In the genomic region with DNA sequence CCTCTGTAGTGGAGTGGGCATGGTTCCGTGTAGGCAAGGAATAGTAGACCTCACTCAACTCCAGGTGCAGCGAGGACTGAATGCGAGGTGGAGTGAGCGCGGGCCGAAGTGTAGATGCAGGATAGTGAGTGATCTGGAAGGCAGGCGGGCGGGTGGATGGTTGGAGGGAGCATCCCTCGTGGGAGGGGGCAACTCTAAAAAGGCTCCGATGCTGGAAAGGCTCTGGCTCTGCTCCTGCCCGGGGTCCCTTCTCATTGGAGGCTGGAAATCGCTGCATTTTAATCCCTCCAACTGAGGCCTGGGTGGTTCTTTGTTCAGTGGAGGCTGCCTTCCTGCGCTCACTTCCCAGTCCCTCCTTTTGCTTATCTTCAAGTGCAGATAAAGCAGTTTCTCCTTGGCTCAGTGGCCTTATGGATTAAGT, we compare ENCODE assay signal across 8 mouse cellular contexts. TPM values are rescaled to one million over a fixed set of nuclear protein-coding genes. Genes with fewer than 3 reads are reported as not detected.
A peak's percentile ranks its signal among the peaks of the same experiment; 100 is the strongest.
DNase-seq lines count a peak whose midpoint lies in the region; ATAC-seq and TF ChIP-seq lines count a peak whose summit lies in the region.

No protein-coding gene starts in this region.

- H3K9me3 ChIP-seq in heart, embryonic 11.5 days (replicated peaks; ENCODE audit: control insufficient read depth, low read length), result no peaks in the 10 kb centered on the region
- H3K9me3 ChIP-seq in E14TG2a.4 (ENCODE audit: low read length), result no peaks in the 10 kb centered on the region
- no peaks in the 10 kb centered on the region for H3K9me3 ChIP-seq in forebrain, embryonic 13.5 days (replicated peaks)
- H3K9me3 ChIP-seq in liver, embryonic 14.5 days (ENCODE audit: control insufficient read depth, low read length), result no peaks in the 10 kb centered on the region

- DNase-seq in heart, postnatal 14 days, result no peak
- DNase-seq in liver, embryonic 14.5 days (ENCODE audit: low read depth in 3 of 3, low spot score in 3 of 3), result no peak
- no peak for DNase-seq in MN1 (ENCODE audit: low spot score)
- DNase-seq in thymus, postnatal 25 days, result no peak

- no peaks in the 10 kb centered on the region for H3K36me3 ChIP-seq in heart, embryonic 11.5 days (ENCODE audit: control insufficient read depth, insufficient read depth, low read length)
- H3K36me3 ChIP-seq in E14TG2a.4 (ENCODE audit: insufficient read depth, low read length), result peaks cover 18% of the 10 kb centered on the region
- H3K36me3 ChIP-seq in forebrain, embryonic 13.5 days (ENCODE audit: poor library complexity, severe bottlenecking), result no peaks in the 10 kb centered on the region
- no peaks in the 10 kb centered on the region for H3K36me3 ChIP-seq in liver, embryonic 14.5 days (replicated peaks; ENCODE audit: control insufficient read depth, insufficient read depth, low read depth)

- H3K4me3 ChIP-seq in heart, embryonic 11.5 days (ENCODE audit: low read depth, low read length), result peak overlapping the region; percentile 73
- peak overlapping the region; percentile 91 for H3K4me3 ChIP-seq in E14TG2a.4 (replicated peaks; ENCODE audit: low read length)
- H3K4me3 ChIP-seq in forebrain, embryonic 13.5 days, result peak overlapping the region; percentile 90
- peak overlapping the region; percentile 48 to 76 for H3K4me3 ChIP-seq in liver, embryonic 14.5 days (ENCODE audit: insufficient read depth in 1 of 2, low read depth in 2 of 2, low read length in 2 of 2)

- peak overlapping the region; percentile 99 for H3K27ac ChIP-seq in heart, embryonic 11.5 days (ENCODE audit: low read depth, low read length)
- peak overlapping the region; percentile 100 for H3K27ac ChIP-seq in forebrain, embryonic 13.5 days
- H3K27ac ChIP-seq in liver, embryonic 14.5 days, result no peak overlapping the region

- peaks cover 24% of the 10 kb centered on the region for H3K4me1 ChIP-seq in heart, embryonic 11.5 days (ENCODE audit: control insufficient read depth, insufficient read depth, low read length)
- H3K4me1 ChIP-seq in E14TG2a.4 (replicated peaks; ENCODE audit: low read depth, low read length), result peaks cover 64% of the 10 kb centered on the region
- peaks cover 34% of the 10 kb centered on the region for H3K4me1 ChIP-seq in forebrain, embryonic 13.5 days
- peaks cover 14 to 25% of the 10 kb centered on the region in 2 experiments for H3K4me1 ChIP-seq in liver, embryonic 14.5 days (replicated peaks; ENCODE audit: control insufficient read depth in 2 of 2, insufficient read depth in 2 of 2, low read length in 1 of 2)

- intact Hi-C loops in heart, postnatal 14 days (cut with DNase I), result no loop called here

- TF ChIP-seq CTCF in E14TG2a.4 (conservative IDR thresholded peaks at IDR 0.05; ENCODE audit: low read length), result no peak
- TF ChIP-seq CTCF in liver, embryonic 14.5 days (IDR thresholded peaks at IDR 0.05; ENCODE audit: low read depth), result no peak

- peak overlapping the region; percentile 90 for H3K4me2 ChIP-seq in heart, embryonic 11.5 days
- H3K4me2 ChIP-seq in forebrain, embryonic 13.5 days, result peak overlapping the region; percentile 90
- H3K4me2 ChIP-seq in liver, embryonic 14.5 days (ENCODE audit: low read depth), result peak overlapping the region; percentile 91

- ATAC-seq in heart, embryonic 11.5 days (replicated peaks; ENCODE audit: insufficient number of reproducible peaks, low FRiP score, low TSS enrichment), result no peak; the same call in 1 of the 2 replicates
- no peak; the same call in 1 of the 2 replicates for ATAC-seq in forebrain, embryonic 13.5 days
- ATAC-seq in liver, embryonic 14.5 days (ENCODE audit: insufficient read depth), result no peak
- ATAC-seq in granulocyte monocyte progenitor cell, adult 5-6 weeks (replicated peaks; ENCODE audit: poor library complexity, severe bottlenecking), result no peak

- no peaks in the 10 kb centered on the region for H3K27me3 ChIP-seq in heart, embryonic 11.5 days (ENCODE audit: control insufficient read depth, insufficient read depth, low read length)
- no peaks in the 10 kb centered on the region for H3K27me3 ChIP-seq in E14TG2a.4 (ENCODE audit: insufficient read depth, low read length)
- no peaks in the 10 kb centered on the region for H3K27me3 ChIP-seq in forebrain, embryonic 13.5 days
- no peaks in the 10 kb centered on the region for H3K27me3 ChIP-seq in liver, embryonic 14.5 days (ENCODE audit: control insufficient read depth, insufficient read depth, low read length)

- under 1% methylated on average over 13 of the region's 13 CpGs for WGBS in heart, embryonic 11.5 days (ENCODE audit: insufficient replicate concordance)
- 0% methylated on average over 13 of the region's 13 CpGs for WGBS in forebrain, embryonic 13.5 days
- 5% methylated on average over 13 of the region's 13 CpGs for WGBS in liver, embryonic 14.5 days (ENCODE audit: insufficient replicate concordance)

- no peak for TF ChIP-seq EP300 in liver, embryonic 14.5 days (IDR thresholded peaks at IDR 0.05; ENCODE audit: low read depth)

- H3K9ac ChIP-seq in heart, embryonic 11.5 days (ENCODE audit: low read depth, low read length), result peak overlapping the region; percentile 97
- peak overlapping the region; percentile 97 for H3K9ac ChIP-seq in forebrain, embryonic 13.5 days
- peak overlapping the region; percentile 27 for H3K9ac ChIP-seq in liver, embryonic 14.5 days (replicated peaks)

RNA-seq across cellular contexts. Expression of a gene that starts 1.3 kb away (rescaled TPM):
- polyA plus RNA-seq in heart, embryonic 11.5 days (2014; fragmentation: Nextera tagmentation; extraction: Ambion mirVana), result 12.9 and 13.9 TPM in 2 replicates
- total RNA-seq in heart, postnatal 14 days (2021), result 10 to 100 TPM; 14.4 to 15.5 TPM
- polyA plus RNA-seq in forebrain, embryonic 13.5 days (2015; fragmentation: Nextera tagmentation; extraction: Ambion mirVana), result 15.8 and 17.6 TPM in 2 replicates
- 4.4 TPM in 2 replicates for polyA plus RNA-seq in liver, embryonic 14.5 days (2012; rRNA removed)
- 1.4 and 1.9 TPM in 2 replicates for polyA plus RNA-seq in liver, embryonic 14.5 days (2014; fragmentation: Nextera tagmentation; extraction: Ambion mirVana)
- 8.6 and 10.5 TPM in 2 replicates for total RNA-seq in granulocyte monocyte progenitor cell, adult 5-6 weeks (2014; fragmentation: Nextera tagmentation)
- total RNA-seq in granulocyte monocyte progenitor cell, adult 5-6 weeks (2017), result 1.5 and 2.4 TPM in 2 replicates

RNA-seq across cellular contexts. Expression of a gene that starts 15.7 kb away (rescaled TPM):
- 50.9 and 55.4 TPM in 2 replicates for polyA plus RNA-seq in heart, embryonic 11.5 days (2014; fragmentation: Nextera tagmentation; extraction: Ambion mirVana)
- total RNA-seq in heart, postnatal 14 days (2021), result 10 to 100 TPM; 12.0 TPM
- polyA plus RNA-seq in forebrain, embryonic 13.5 days (2015; fragmentation: Nextera tagmentation; extraction: Ambion mirVana), result 25.3 and 25.9 TPM in 2 replicates
- 7.6 and 9.1 TPM in 2 replicates for polyA plus RNA-seq in liver, embryonic 14.5 days (2012; rRNA removed)
- polyA plus RNA-seq in liver, embryonic 14.5 days (2014; fragmentation: Nextera tagmentation; extraction: Ambion mirVana), result 8.7 and 10.7 TPM in 2 replicates
- 3.7 and 9.4 TPM in 2 replicates for total RNA-seq in granulocyte monocyte progenitor cell, adult 5-6 weeks (2014; fragmentation: Nextera tagmentation)
- total RNA-seq in granulocyte monocyte progenitor cell, adult 5-6 weeks (2017), result 4.8 and 4.9 TPM in 2 replicates

RNA-seq across cellular contexts. Expression of a gene that starts 16.3 kb away (rescaled TPM):
- 1.4 and 1.5 TPM in 2 replicates for polyA plus RNA-seq in heart, embryonic 11.5 days (2014; fragmentation: Nextera tagmentation; extraction: Ambion mirVana)
- 1 to 10 TPM; 2.6 to 2.7 TPM for total RNA-seq in heart, postnatal 14 days (2021)
- 1.6 and 2.6 TPM in 2 replicates for polyA plus RNA-seq in forebrain, embryonic 13.5 days (2015; fragmentation: Nextera tagmentation; extraction: Ambion mirVana)
- polyA plus RNA-seq in liver, embryonic 14.5 days (2012; rRNA removed), result 0.15 and 0.19 TPM in 2 replicates
- 0.11 and 0.23 TPM in 2 replicates for polyA plus RNA-seq in liver, embryonic 14.5 days (2014; fragmentation: Nextera tagmentation; extraction: Ambion mirVana)
- total RNA-seq in granulocyte monocyte progenitor cell, adult 5-6 weeks (2014; fragmentation: Nextera tagmentation), result 0.75 TPM in 1 of 2 replicates, not detected in the other
- not detected in 2 replicates for total RNA-seq in granulocyte monocyte progenitor cell, adult 5-6 weeks (2017)

RNA-seq across cellular contexts. Expression of a gene that starts 22.7 kb away (rescaled TPM):
- 3.8 and 5.5 TPM in 2 replicates for polyA plus RNA-seq in heart, embryonic 11.5 days (2014; fragmentation: Nextera tagmentation; extraction: Ambion mirVana)
- total RNA-seq in heart, postnatal 14 days (2021), result not detected
- polyA plus RNA-seq in forebrain, embryonic 13.5 days (2015; fragmentation: Nextera tagmentation; extraction: Ambion mirVana), result 11.8 and 16.4 TPM in 2 replicates
- polyA plus RNA-seq in liver, embryonic 14.5 days (2012; rRNA removed), result not detected in 2 replicates
- not detected in 2 replicates for polyA plus RNA-seq in liver, embryonic 14.5 days (2014; fragmentation: Nextera tagmentation; extraction: Ambion mirVana)
- total RNA-seq in granulocyte monocyte progenitor cell, adult 5-6 weeks (2014; fragmentation: Nextera tagmentation), result not detected in 2 replicates
- total RNA-seq in granulocyte monocyte progenitor cell, adult 5-6 weeks (2017), result not detected in 2 replicates

RNA-seq across cellular contexts. Expression of a gene that starts 55.3 kb away (rescaled TPM):
- 3.4 and 3.6 TPM in 2 replicates for polyA plus RNA-seq in heart, embryonic 11.5 days (2014; fragmentation: Nextera tagmentation; extraction: Ambion mirVana)
- total RNA-seq in heart, postnatal 14 days (2021), result 1 to 10 TPM; 3.2 to 3.4 TPM
- 0.79 and 0.97 TPM in 2 replicates for polyA plus RNA-seq in forebrain, embryonic 13.5 days (2015; fragmentation: Nextera tagmentation; extraction: Ambion mirVana)
- 0.54 and 0.77 TPM in 2 replicates for polyA plus RNA-seq in liver, embryonic 14.5 days (2012; rRNA removed)
- polyA plus RNA-seq in liver, embryonic 14.5 days (2014; fragmentation: Nextera tagmentation; extraction: Ambion mirVana), result 0.70 and 1.5 TPM in 2 replicates
- not detected in 2 replicates for total RNA-seq in granulocyte monocyte progenitor cell, adult 5-6 weeks (2014; fragmentation: Nextera tagmentation)
- total RNA-seq in granulocyte monocyte progenitor cell, adult 5-6 weeks (2017), result not detected in 2 replicates

Comparison
In these comparisons a context has a peak if more than half of its experiments do, and no peak if none do; other contexts are left out.
1. H3K9ac ChIP-seq: peak in every context shown above with its lines; median percentile 97 in heart, embryonic 11.5 days; 97 in forebrain, embryonic 13.5 days; 27 in liver, embryonic 14.5 days.